Mouse (Mus musculus) hindbrain, postnatal 0 days (tissue): Measurements from ENCODE around the gene Vash1. TPM values are rescaled to one million over a fixed set of nuclear protein-coding genes. Genes with fewer than 3 reads are reported as not detected.

Source experiments
- ATAC-seq: fragments of 200-750 bp; cut with Nextera tagmentation; 2 replicates; pipeline ENCODE4 v1.8.0; 2017; ENCODE audit warnings: mild to moderate bottlenecking, moderate TSS enrichment, moderate library complexity
- DNase-seq: peaks from one replicate; pipeline ENCODE4 v3.0.0-alpha.2; 2015; ENCODE audit warnings: low spot score
- H3K27ac ChIP-seq: fragments of 300-500 bp; sonication (generic); 2 replicates; pipeline ENCODE4 v1.5.1; 2014; ENCODE audit warnings: mild to moderate bottlenecking
- H3K27me3 ChIP-seq: fragments of 300-500 bp; sonication (generic); 2 replicates; pipeline ENCODE4 v1.6.1; 2014; ENCODE audit warnings: low read length, mixed read lengths; ENCODE audit not compliant: insufficient read depth
- H3K36me3 ChIP-seq: fragments of 300-500 bp; sonication (generic); 2 replicates; pipeline ENCODE4 v1.6.1; 2014; ENCODE audit warnings: low read length, mixed read lengths; ENCODE audit not compliant: insufficient read depth
- H3K4me1 ChIP-seq: fragments of 300-500 bp; sonication (generic); 2 replicates; pipeline ENCODE4 v1.6.1; 2014; ENCODE audit warnings: antibody characterized with exemption, low read length, mixed read lengths; ENCODE audit not compliant: insufficient read depth
- H3K4me2 ChIP-seq: fragments of 300-500 bp; sonication (generic); 2 replicates; pipeline ENCODE4 v1.6.1; 2014; ENCODE audit warnings: low read depth, mild to moderate bottlenecking, low read length, moderate library complexity, mixed read lengths
- H3K4me3 ChIP-seq: fragments of 300-500 bp; sonication (generic); 2 replicates; pipeline ENCODE4 v1.5.1; 2014; ENCODE audit warnings: low read length
- H3K9ac ChIP-seq: fragments of 300-500 bp; sonication (generic); replicated peaks from 2 replicates; pipeline ENCODE4 v1.6.1; 2014; ENCODE audit warnings: mild to moderate bottlenecking, low read length, moderate library complexity, mixed read lengths
- H3K9me3 ChIP-seq: fragments of 300-500 bp; sonication (generic); 2 replicates; pipeline ENCODE4 v1.6.1; 2016; ENCODE audit warnings: low read length, mixed read lengths
- CTCF ChIP-seq: IDR thresholded peaks from 2 replicates; pipeline ENCODE4 v1.5.1; 2016; ENCODE audit warnings: antibody characterized with exemption, control low read depth, low read depth
- WGBS: fragments of 180-500 bp; shearing (Covaris S2); extraction: QIAGEN DNeasy Blood & Tissue Kit; methylation state at CpG from one replicate; pipeline ENCODE4 v1.1.7; 2014; 5-methylcytosine and 5-hydroxymethylcytosine counted together
- polyA plus RNA-seq: library from polyadenylated mRNA; unstranded; fragments of >200 nt; fragmentation: Nextera tagmentation; extraction: Ambion mirVana; gene quantifications from 2 replicates; pipeline ENCODE4 v1.2.1, GENCODE M21; 2015
- total RNA-seq: library from RNA; depleted of rRNA; stranded (reverse); fragments of >200 nt; gene quantifications from 2 replicates; pipeline ENCODE4 v1.2.3, GENCODE M21; 2014

The Vash1 gene
- total and polyA plus RNA-seq, 2 experiments from 2014 or later, result 26.5 to 109 TPM

GRCm38 (mm10) chr12:86681626-86682025 lies 3.1 kb downstream of the Vash1 start:
- DNase-seq (no peak), ATAC-seq (no peak)
- TF ChIP-seq CTCF, result no peak
- peak overlapping the region; percentile 84 for H3K4me2 ChIP-seq
- H3K4me1 ChIP-seq, result peaks cover 20% of the 10 kb centered on the region
- H3K9me3 ChIP-seq, result no peaks in the 10 kb centered on the region
- H3K4me3 ChIP-seq, result peak overlapping the region; percentile 94
- H3K27me3 ChIP-seq, result no peaks in the 10 kb centered on the region
- no peak overlapping the region for H3K9ac ChIP-seq
- 63% methylated on average over 9 of the region's 9 CpGs for WGBS
- H3K36me3 ChIP-seq, result no peaks in the 10 kb centered on the region
- no peak overlapping the region for H3K27ac ChIP-seq

- Histone ChIP-seq H3K4me1 (peaks cover 23% of the 10 kb centered on the region), H3K27ac (no peak overlapping the region), H3K36me3 (no peaks in the 10 kb centered on the region), H3K27me3 (no peaks in the 10 kb centered on the region), H3K9me3 (no peaks in the 10 kb centered on the region), H3K9ac (peak overlapping the region; percentile 13; the same call in 1 of the 2 replicates), H3K4me2 (peak overlapping the region; percentile 84), H3K4me3 (peak overlapping the region; percentile 94)
- no peak for ATAC-seq
- WGBS, result 62% methylated on average over 8 of the region's 8 CpGs
- no peak for TF ChIP-seq CTCF
- no peak for DNase-seq
Measured at GRCm38 (mm10) chr12:86682178-86682577, 3.7 kb downstream of the Vash1 start.

GRCm38 (mm10) chr12:86683698-86684097 lies 5.2 kb downstream of the Vash1 start:
- no peak overlapping the region for H3K27ac ChIP-seq
- TF ChIP-seq CTCF, result no peak
- no peak for DNase-seq
- no peaks in the 10 kb centered on the region for H3K27me3 ChIP-seq
- H3K4me1 ChIP-seq, result peaks cover 28% of the 10 kb centered on the region
- peaks cover 7% of the 10 kb centered on the region; the same call in 1 of the 2 replicates for H3K36me3 ChIP-seq
- H3K4me3 ChIP-seq, result no peak overlapping the region
- H3K9me3 ChIP-seq, result no peaks in the 10 kb centered on the region
- ATAC-seq, result no peak
- H3K4me2 ChIP-seq, result no peak overlapping the region
- no peak overlapping the region for H3K9ac ChIP-seq
- WGBS, result 69% methylated on average over 7 of the region's 7 CpGs

- DNase-seq (peak; percentile 55), ATAC-seq (no peak)
- H3K27me3 ChIP-seq, result no peaks in the 10 kb centered on the region
- H3K9ac ChIP-seq, result 0 out of 2 replicates have a peak overlapping the region, but pooled peaks have one; percentile 9
- no peaks in the 10 kb centered on the region for H3K9me3 ChIP-seq
- peaks cover 28% of the 10 kb centered on the region for H3K4me1 ChIP-seq
- no peak overlapping the region for H3K27ac ChIP-seq
- H3K4me2 ChIP-seq, result no peak overlapping the region
- no peak for TF ChIP-seq CTCF
- H3K36me3 ChIP-seq, result peaks cover 16% of the 10 kb centered on the region; the same call in 1 of the 2 replicates
- H3K4me3 ChIP-seq, result no peak overlapping the region
- WGBS, result 41% methylated on average over 9 of the region's 9 CpGs
Measured at GRCm38 (mm10) chr12:86685275-86685674, 6.8 kb downstream of the Vash1 start.

GRCm38 (mm10) chr12:86686551-86687330 lies 8.2 kb downstream of the Vash1 start:
- WGBS, result 44% methylated on average over 13 of the region's 13 CpGs
- peaks cover 26% of the 10 kb centered on the region for H3K4me1 ChIP-seq
- TF ChIP-seq CTCF, result no peak
- no peak overlapping the region for H3K4me2 ChIP-seq
- H3K9ac ChIP-seq, result no peak overlapping the region
- no peaks in the 10 kb centered on the region for H3K9me3 ChIP-seq
- DNase-seq (peak; percentile 81), ATAC-seq (peak; percentile 74)
- peaks cover 25% of the 10 kb centered on the region; the same call in 1 of the 2 replicates for H3K36me3 ChIP-seq
- H3K27ac ChIP-seq, result peak overlapping the region; percentile 64
- no peaks in the 10 kb centered on the region for H3K27me3 ChIP-seq
- no peak overlapping the region for H3K4me3 ChIP-seq

GRCm38 (mm10) chr12:86687445-86687955 lies 9.0 kb downstream of the Vash1 start:
- peaks cover 25% of the 10 kb centered on the region; the same call in 1 of the 2 replicates for H3K36me3 ChIP-seq
- H3K27me3 ChIP-seq, result no peaks in the 10 kb centered on the region
- no peak overlapping the region for H3K4me3 ChIP-seq
- H3K4me2 ChIP-seq, result no peak overlapping the region
- DNase-seq, result no peak
- H3K9ac ChIP-seq, result no peak overlapping the region
- no peaks in the 10 kb centered on the region for H3K9me3 ChIP-seq
- no peak for TF ChIP-seq CTCF
- peaks cover 19% of the 10 kb centered on the region for H3K4me1 ChIP-seq
- 80% methylated on average over 4 of the region's 4 CpGs for WGBS
- no peak for ATAC-seq
- peak overlapping the region; percentile 32; the same call in 1 of the 2 replicates for H3K27ac ChIP-seq
